Mouse (Mus musculus): ENCODE data around the gene Ndufab1. TPM values are rescaled to one million over a fixed set of nuclear protein-coding genes. Genes with fewer than 3 reads are reported as not detected.

The Ndufab1 gene
- polyA plus RNA-seq, 1 experiment from 2014 or later = 815 TPM

DNA sequence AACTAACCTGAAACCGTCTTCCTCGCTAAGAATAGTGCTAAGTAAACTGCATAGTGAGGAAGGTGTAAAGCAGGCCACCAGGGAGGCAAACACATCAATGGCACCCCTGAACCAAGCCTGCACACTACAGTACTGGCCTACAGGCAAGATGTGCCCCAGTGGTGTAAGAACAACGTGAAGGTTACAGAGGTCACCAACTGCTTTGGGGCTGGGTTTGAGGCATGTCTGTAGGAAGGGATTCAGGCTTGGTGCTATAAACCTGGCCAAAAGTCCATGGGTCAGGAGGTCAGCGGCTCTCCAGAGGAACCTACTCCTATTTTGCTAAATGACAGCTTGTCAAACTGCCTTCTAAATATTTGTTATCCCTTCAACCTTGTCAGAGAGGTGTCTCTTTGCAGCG is 45.1 kb downstream of the Ndufab1 start:
- H3K4me3 ChIP-seq = no peak overlapping the region
- no peak overlapping the region for H3K27ac ChIP-seq (replicated peaks)
- no peaks in the 10 kb centered on the region for H3K27me3 ChIP-seq (ENCODE audit: low read depth, poor library complexity, severe bottlenecking)
- WGBS = 90% methylated on average over 5 of the region's 5 CpGs
- no peaks in the 10 kb centered on the region for H3K9me3 ChIP-seq (replicated peaks)
- H3K36me3 ChIP-seq = peaks cover 90% of the 10 kb centered on the region
- DNase-seq (ENCODE audit: low spot score) = no peak
- no peaks in the 10 kb centered on the region for H3K4me1 ChIP-seq

DNA sequence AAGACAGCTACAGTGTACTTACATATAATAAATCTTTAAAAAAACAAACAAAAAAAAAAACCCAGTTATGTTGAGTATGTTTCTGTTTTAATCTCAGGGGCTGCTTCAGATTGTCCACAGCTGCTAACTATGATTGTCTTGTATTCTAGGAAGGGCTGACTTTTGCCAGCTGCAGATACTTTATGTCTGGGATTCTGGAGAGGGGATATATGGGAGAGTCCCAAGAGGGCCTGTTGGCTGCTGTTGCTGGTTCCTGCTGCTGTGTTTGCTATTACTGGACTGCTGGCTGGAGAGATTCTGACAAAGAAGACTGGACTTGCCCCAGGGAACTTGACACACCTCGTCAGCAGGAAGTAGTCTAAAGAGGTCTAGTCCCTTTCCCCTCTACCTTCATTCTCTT is 50.9 kb downstream of the Ndufab1 start:
- WGBS = 81% methylated on average over 1 of the region's 1 CpGs
- Histone ChIP-seq H3K4me3 (no peak overlapping the region), H3K27ac (replicated peaks) (no peak overlapping the region), H3K4me1 (no peaks in the 10 kb centered on the region), H3K36me3 (peaks cover 85% of the 10 kb centered on the region), H3K27me3 (ENCODE audit: low read depth, poor library complexity, severe bottlenecking) (no peaks in the 10 kb centered on the region), H3K9me3 (replicated peaks) (no peaks in the 10 kb centered on the region)
- no peak for DNase-seq (ENCODE audit: low spot score)

- WGBS = 94% methylated on average over 9 of the region's 9 CpGs
- peaks cover 78% of the 10 kb centered on the region for H3K36me3 ChIP-seq
- DNase-seq (ENCODE audit: low spot score) = no peak
- no peaks in the 10 kb centered on the region for H3K4me1 ChIP-seq
- H3K9me3 ChIP-seq (replicated peaks) = no peaks in the 10 kb centered on the region
- H3K27me3 ChIP-seq (ENCODE audit: low read depth, poor library complexity, severe bottlenecking) = no peaks in the 10 kb centered on the region
- no peak overlapping the region for H3K4me3 ChIP-seq
- H3K27ac ChIP-seq (replicated peaks) = no peak overlapping the region
Observed at GRCm38 (mm10) chr7:122048191-122048590, 53.5 kb downstream of the Ndufab1 start.

GRCm38 (mm10) chr7:122046813-122047212 is 54.9 kb downstream of the Ndufab1 start:
- no peak overlapping the region for H3K27ac ChIP-seq (replicated peaks)
- peaks cover 84% of the 10 kb centered on the region for H3K36me3 ChIP-seq
- WGBS = 94% methylated on average over 2 of the region's 2 CpGs
- no peak for DNase-seq (ENCODE audit: low spot score)
- no peaks in the 10 kb centered on the region for H3K4me1 ChIP-seq
- H3K9me3 ChIP-seq (replicated peaks) = no peaks in the 10 kb centered on the region
- no peak overlapping the region for H3K4me3 ChIP-seq
- no peaks in the 10 kb centered on the region for H3K27me3 ChIP-seq (ENCODE audit: low read depth, poor library complexity, severe bottlenecking)

DNA sequence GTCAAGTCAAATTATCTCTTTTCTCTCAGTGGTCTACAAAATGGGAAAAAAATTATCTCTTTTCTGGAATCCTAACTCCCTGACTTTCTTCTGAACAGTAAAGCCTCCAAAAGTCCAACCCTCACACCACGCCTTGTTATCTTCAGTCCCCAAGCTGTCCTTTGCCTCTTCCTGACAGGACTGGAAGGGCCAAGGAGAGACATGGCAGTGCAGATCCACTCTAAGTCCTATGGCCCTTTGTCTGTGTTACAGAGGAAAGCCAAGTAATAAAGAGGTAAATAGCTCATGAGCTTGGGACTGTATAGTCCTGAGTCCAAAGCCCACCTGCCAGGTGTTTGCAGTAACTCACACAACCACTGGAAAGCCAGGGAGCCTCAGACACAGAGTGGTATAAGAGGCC is 56.0 kb downstream of the Ndufab1 start:
- Histone ChIP-seq H3K27me3 (ENCODE audit: low read depth, poor library complexity, severe bottlenecking) (no peaks in the 10 kb centered on the region), H3K36me3 (peaks cover 86% of the 10 kb centered on the region), H3K9me3 (replicated peaks) (no peaks in the 10 kb centered on the region), H3K4me3 (no peak overlapping the region), H3K4me1 (no peaks in the 10 kb centered on the region), H3K27ac (replicated peaks) (no peak overlapping the region)
- no peak for DNase-seq (ENCODE audit: low spot score)
- WGBS = 90% methylated on average over 1 of the region's 1 CpGs

- H3K4me1 ChIP-seq = no peaks in the 10 kb centered on the region
- no peak overlapping the region for H3K27ac ChIP-seq (replicated peaks)
- H3K9me3 ChIP-seq (replicated peaks) = no peaks in the 10 kb centered on the region
- 87% methylated on average over 4 of the region's 4 CpGs for WGBS
- H3K27me3 ChIP-seq (ENCODE audit: low read depth, poor library complexity, severe bottlenecking) = no peaks in the 10 kb centered on the region
- no peak for DNase-seq (ENCODE audit: low spot score)
- peaks cover 88% of the 10 kb centered on the region for H3K36me3 ChIP-seq
- no peak overlapping the region for H3K4me3 ChIP-seq
Observed at GRCm38 (mm10) chr7:122045181-122045634, 56.5 kb downstream of the Ndufab1 start.

DNA sequence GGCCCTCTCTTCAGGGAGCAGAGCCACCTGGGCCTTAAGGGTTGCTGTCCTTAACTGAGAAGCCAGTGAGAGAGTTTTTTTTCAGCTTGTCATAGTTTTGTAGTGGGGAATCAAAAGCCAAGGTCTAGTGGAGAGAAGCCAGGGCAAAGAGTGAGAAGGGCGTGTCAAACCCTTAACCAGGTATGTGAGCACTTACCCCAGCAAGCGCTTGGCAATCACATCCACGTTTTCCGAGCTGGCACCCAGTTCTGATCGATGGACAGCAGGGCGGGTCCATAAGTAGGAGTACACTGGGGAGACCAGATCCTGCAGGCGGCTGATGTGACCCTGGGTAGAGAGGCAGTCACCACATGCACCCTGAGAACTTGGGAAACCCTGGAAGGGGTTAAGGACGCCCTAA is 57.6 kb downstream of the Ndufab1 start:
- Histone ChIP-seq H3K36me3 (peaks cover 90% of the 10 kb centered on the region), H3K27me3 (ENCODE audit: low read depth, poor library complexity, severe bottlenecking) (no peaks in the 10 kb centered on the region)
- WGBS = 89% methylated on average over 8 of the region's 8 CpGs

More for the DNA sequence above, 57.6 kb downstream of the Ndufab1 start:
- H3K27ac ChIP-seq (replicated peaks) = no peak overlapping the region
- H3K4me3 ChIP-seq = no peak overlapping the region
- no peak for DNase-seq (ENCODE audit: low spot score)
- no peaks in the 10 kb centered on the region for H3K4me1 ChIP-seq
- H3K9me3 ChIP-seq (replicated peaks) = no peaks in the 10 kb centered on the region

Other genes with a start within 250 kb of the Ndufab1 start
- gene Scnn1b, start 236.8 kb downstream of the Ndufab1 start, polyA plus RNA-seq (2016; fragmentation: Nextera tagmentation; extraction: Ambion mirVana) = 0.06 TPM in 1 of 2 replicates, not detected in the other
- gene Cog7, start 120.2 kb downstream of the Ndufab1 start, polyA plus RNA-seq (2016; fragmentation: Nextera tagmentation; extraction: Ambion mirVana) = 22.1 and 25.4 TPM in 2 replicates
- gene Gga2, start 80.7 kb downstream of the Ndufab1 start, polyA plus RNA-seq (2016; fragmentation: Nextera tagmentation; extraction: Ambion mirVana) = 81.5 and 90.3 TPM in 2 replicates
- 64.7 and 65.7 TPM in 2 replicates for gene Ubfd1, start 34.7 kb downstream of the Ndufab1 start, polyA plus RNA-seq (2016; fragmentation: Nextera tagmentation; extraction: Ambion mirVana)
- gene Ears2, start 34.6 kb downstream of the Ndufab1 start, polyA plus RNA-seq (2016; fragmentation: Nextera tagmentation; extraction: Ambion mirVana) = 18.9 and 19.2 TPM in 2 replicates
- gene Palb2, start 31.1 kb upstream of the Ndufab1 start, polyA plus RNA-seq (2016; fragmentation: Nextera tagmentation; extraction: Ambion mirVana) = 21.0 and 26.0 TPM in 2 replicates
- 130 and 143 TPM in 2 replicates for gene Dctn5, start 31.2 kb upstream of the Ndufab1 start, polyA plus RNA-seq (2016; fragmentation: Nextera tagmentation; extraction: Ambion mirVana)
- 222 and 248 TPM in 2 replicates for gene Plk1, start 57.6 kb upstream of the Ndufab1 start, polyA plus RNA-seq (2016; fragmentation: Nextera tagmentation; extraction: Ambion mirVana)
- gene Ern2, start 84.3 kb upstream of the Ndufab1 start, polyA plus RNA-seq (2016; fragmentation: Nextera tagmentation; extraction: Ambion mirVana) = 0.11 TPM in 1 of 2 replicates, not detected in the other
- 0.21 TPM in 1 of 2 replicates, not detected in the other for gene Chp2, start 117.6 kb upstream of the Ndufab1 start, polyA plus RNA-seq (2016; fragmentation: Nextera tagmentation; extraction: Ambion mirVana)
- 5.7 and 9.7 TPM in 2 replicates for gene Prkcb, start 186.9 kb upstream of the Ndufab1 start, polyA plus RNA-seq (2016; fragmentation: Nextera tagmentation; extraction: Ambion mirVana)